Mouse (Mus musculus): Measurements from ENCODE around the gene Gdf7.

- TF ChIP-seq GATA1 (IDR thresholded peaks at IDR 0.05; ENCODE audit: borderline replicate concordance, low read length) (no peak), FLI1 (IDR thresholded peaks at IDR 0.05; ENCODE audit: low read length) (no peak)
Measured at GRCm38 (mm10) chr12:8271405-8271804, 30.3 kb downstream of the Gdf7 start.

Measured in megakaryocyte, embryonic 14.5 days (primary cell).